Mouse (Mus musculus) neural tube, embryonic 14.5 days (tissue): ENCODE results near the gene Emid1. TPM values are rescaled to one million over a fixed set of nuclear protein-coding genes. Genes with fewer than 3 reads are reported as not detected.

Source experiments
- ATAC-seq: fragments of 200-750 bp; cut with Nextera tagmentation; 2 replicates; pipeline ENCODE4 v1.8.0; 2017; ENCODE audit warnings: low read depth, mild to moderate bottlenecking, moderate TSS enrichment, moderate library complexity
- H3K27ac ChIP-seq: fragments of 300-500 bp; sonication (generic); 2 replicates; pipeline ENCODE4 v1.5.1; 2014; ENCODE audit warnings: low read depth, mild to moderate bottlenecking, control low read depth, low read length, moderate library complexity, mixed read lengths
- H3K27me3 ChIP-seq: fragments of 300-500 bp; sonication (generic); 2 replicates; pipeline ENCODE4 v1.6.1; 2014; ENCODE audit warnings: low read length; ENCODE audit not compliant: control insufficient read depth, insufficient read depth
- H3K36me3 ChIP-seq: fragments of 300-500 bp; sonication (generic); 2 replicates; pipeline ENCODE4 v1.6.1; 2014; ENCODE audit warnings: low read length, mixed read lengths; ENCODE audit not compliant: control insufficient read depth, insufficient read depth
- H3K4me1 ChIP-seq: fragments of 300-500 bp; sonication (generic); 2 replicates; pipeline ENCODE4 v1.6.1; 2014; ENCODE audit warnings: low read length; ENCODE audit not compliant: control insufficient read depth, insufficient read depth
- H3K4me2 ChIP-seq: fragments of 300-500 bp; sonication (generic); 2 replicates; pipeline ENCODE4 v1.6.1; 2014; ENCODE audit warnings: mild to moderate bottlenecking, low read depth, low read length, control low read depth
- H3K4me3 ChIP-seq: fragments of 300-500 bp; sonication (generic); 2 replicates; pipeline ENCODE4 v1.5.1; 2014; ENCODE audit warnings: low read depth, low read length, control low read depth, mixed read lengths
- H3K9ac ChIP-seq: fragments of 300-500 bp; sonication (generic); replicated peaks from 2 replicates; pipeline ENCODE4 v1.6.1; 2014; ENCODE audit warnings: low read depth, mild to moderate bottlenecking, control low read depth, low read length, mixed read lengths
- H3K9me3 ChIP-seq: fragments of 300-500 bp; sonication (generic); 2 replicates; pipeline ENCODE4 v1.6.1; 2016; ENCODE audit warnings: low read length; ENCODE audit not compliant: control insufficient read depth
- WGBS: fragments of 180-500 bp; shearing (Covaris S2); extraction: QIAGEN DNeasy Blood & Tissue Kit; methylation state at CpG from one replicate; pipeline ENCODE4 v1.1.7; 2014; 5-methylcytosine and 5-hydroxymethylcytosine counted together
- polyA plus RNA-seq: library from polyadenylated mRNA; unstranded; fragments of >200 nt; fragmentation: Nextera tagmentation; extraction: Ambion mirVana; gene quantifications from 2 replicates; pipeline ENCODE4 v1.2.1, GENCODE M21; 2014

Emid1 gene
- polyA plus RNA-seq, 1 experiment from 2014 or later, result 16.8 TPM

GRCm38 (mm10) chr11:5172861-5173260 is 20.8 kb upstream of the Emid1 start:
- no peaks in the 10 kb centered on the region for H3K27me3 ChIP-seq

GRCm38 (mm10) chr11:5167311-5167710 is 15.3 kb upstream of the Emid1 start:
- no peak overlapping the region for H3K4me2 ChIP-seq
- H3K36me3 ChIP-seq, result no peaks in the 10 kb centered on the region
- no peaks in the 10 kb centered on the region for H3K27me3 ChIP-seq
- 60% methylated on average over 9 of the region's 9 CpGs for WGBS
- H3K4me1 ChIP-seq, result no peaks in the 10 kb centered on the region
- H3K9ac ChIP-seq, result no peak overlapping the region
- no peak for ATAC-seq
- no peak overlapping the region for H3K27ac ChIP-seq
- H3K4me3 ChIP-seq, result no peak overlapping the region
- H3K9me3 ChIP-seq, result no peaks in the 10 kb centered on the region

More at GRCm38 (mm10) chr11:5172861-5173260, 20.8 kb upstream of the Emid1 start:
- no peak overlapping the region for H3K27ac ChIP-seq
- H3K9ac ChIP-seq, result no peak overlapping the region
- no peak for ATAC-seq
- no peak overlapping the region for H3K4me3 ChIP-seq
- no peaks in the 10 kb centered on the region for H3K9me3 ChIP-seq
- H3K4me1 ChIP-seq, result no peaks in the 10 kb centered on the region
- 38% methylated on average over 3 of the region's 3 CpGs for WGBS
- H3K36me3 ChIP-seq, result no peaks in the 10 kb centered on the region
- H3K4me2 ChIP-seq, result no peak overlapping the region

GRCm38 (mm10) chr11:5165471-5165916 is 13.4 kb upstream of the Emid1 start:
- peak; percentile 66; the same call in 1 of the 2 replicates for ATAC-seq
- Histone ChIP-seq H3K27ac (no peak overlapping the region), H3K36me3 (no peaks in the 10 kb centered on the region), H3K4me2 (no peak overlapping the region), H3K4me1 (no peaks in the 10 kb centered on the region), H3K27me3 (no peaks in the 10 kb centered on the region), H3K9me3 (no peaks in the 10 kb centered on the region), H3K9ac (no peak overlapping the region), H3K4me3 (no peak overlapping the region)
- 23% methylated on average over 8 of the region's 8 CpGs for WGBS

GRCm38 (mm10) chr11:5164310-5164709 is 12.3 kb upstream of the Emid1 start:
- Histone ChIP-seq H3K4me1 (no peaks in the 10 kb centered on the region), H3K4me3 (no peak overlapping the region), H3K36me3 (no peaks in the 10 kb centered on the region), H3K9me3 (no peaks in the 10 kb centered on the region), H3K4me2 (no peak overlapping the region), H3K9ac (no peak overlapping the region), H3K27ac (no peak overlapping the region), H3K27me3 (no peaks in the 10 kb centered on the region)
- 36% methylated on average over 8 of the region's 8 CpGs for whole genome bisulfite sequencing
- ATAC-seq, result no peak

GRCm38 (mm10) chr11:5163421-5163820 is 11.4 kb upstream of the Emid1 start:
- H3K4me1 ChIP-seq, result no peaks in the 10 kb centered on the region
- H3K27ac ChIP-seq, result no peak overlapping the region
- no peak overlapping the region for H3K9ac ChIP-seq
- no peak for ATAC-seq
- H3K27me3 ChIP-seq, result no peaks in the 10 kb centered on the region
- H3K9me3 ChIP-seq, result no peaks in the 10 kb centered on the region
- WGBS, result 94% methylated on average over 8 of the region's 8 CpGs
- H3K36me3 ChIP-seq, result no peaks in the 10 kb centered on the region
- no peak overlapping the region for H3K4me3 ChIP-seq
- H3K4me2 ChIP-seq, result no peak overlapping the region

GRCm38 (mm10) chr11:5160722-5161485 is 8.8 kb upstream of the Emid1 start:
- no peaks in the 10 kb centered on the region for H3K9me3 ChIP-seq
- H3K9ac ChIP-seq, result no peak overlapping the region
- H3K27me3 ChIP-seq, result no peaks in the 10 kb centered on the region
- H3K27ac ChIP-seq, result no peak overlapping the region
- no peaks in the 10 kb centered on the region for H3K36me3 ChIP-seq
- H3K4me1 ChIP-seq, result no peaks in the 10 kb centered on the region
- H3K4me3 ChIP-seq, result no peak overlapping the region
- 75% methylated on average over 17 of the region's 17 CpGs for WGBS
- H3K4me2 ChIP-seq, result no peak overlapping the region
- no peak for ATAC-seq

- H3K4me2 ChIP-seq, result no peak overlapping the region
- no peak for ATAC-seq
- no peaks in the 10 kb centered on the region for H3K36me3 ChIP-seq
- no peak overlapping the region for H3K9ac ChIP-seq
- H3K9me3 ChIP-seq, result no peaks in the 10 kb centered on the region
- H3K4me3 ChIP-seq, result no peak overlapping the region
- H3K27me3 ChIP-seq, result no peaks in the 10 kb centered on the region
- 85% methylated on average over 11 of the region's 11 CpGs for WGBS
- H3K27ac ChIP-seq, result no peak overlapping the region
- H3K4me1 ChIP-seq, result 0 out of 2 replicates have a peak, but pooled peaks cover 5% of the 10 kb centered on the region
These were observed 6.0 kb upstream of the Emid1 start for GRCm38 (mm10) chr11:5158056-5158455.

- 0 out of 2 replicates have a peak, but pooled peaks cover 8% of the 10 kb centered on the region for H3K4me1 ChIP-seq
- no peak overlapping the region for H3K9ac ChIP-seq
- peak; percentile 13; the same call in 1 of the 2 replicates for ATAC-seq
- no peaks in the 10 kb centered on the region for H3K27me3 ChIP-seq
- no peak overlapping the region for H3K27ac ChIP-seq
- H3K4me2 ChIP-seq, result no peak overlapping the region
- no peaks in the 10 kb centered on the region for H3K9me3 ChIP-seq
- H3K4me3 ChIP-seq, result no peak overlapping the region
- no peaks in the 10 kb centered on the region for H3K36me3 ChIP-seq
- 24% methylated on average over 10 of the region's 10 CpGs for WGBS
These were observed 3.1 kb upstream of the Emid1 start for GRCm38 (mm10) chr11:5154961-5155805.

- Histone ChIP-seq H3K4me1 (peaks cover 14% of the 10 kb centered on the region; the same call in 1 of the 2 replicates), H3K36me3 (no peaks in the 10 kb centered on the region), H3K9ac (no peak overlapping the region), H3K4me3 (peak overlapping the region; percentile 52; the same call in 1 of the 2 replicates), H3K4me2 (peak overlapping the region; percentile 92), H3K9me3 (no peaks in the 10 kb centered on the region), H3K27me3 (no peaks in the 10 kb centered on the region), H3K27ac (no peak overlapping the region)
- WGBS, result 10% methylated on average over 4 of the region's 4 CpGs
- ATAC-seq, result no peak
These were observed 818 bp downstream of the Emid1 start for GRCm38 (mm10) chr11:5151247-5151630.
